In genomic region chr11:5442590-5443021, GRCm38 (mm10) we compare ENCODE assay signal across 9 mouse cellular contexts. TPM values are rescaled to one million over a fixed set of nuclear protein-coding genes. Genes with fewer than 3 reads are reported as not detected.
DNase-seq lines count a peak whose midpoint lies in the region; ATAC-seq and TF ChIP-seq lines count a peak whose summit lies in the region.
"Had no signal": no experiment of that assay in that cellular context is flagged by ENCODE, and none has a peak within 500 bp of the region (broad histone marks: within the 10 kb centered on the region; RNA-seq: fewer than 3 reads in every experiment).

No protein-coding gene starts in this region.

- H3K9me3 ChIP-seq in heart, embryonic 16.5 days (replicated peaks; ENCODE audit: control insufficient read depth, low read length), result no peaks in the 10 kb centered on the region
- no peaks in the 10 kb centered on the region for H3K9me3 ChIP-seq in embryonic facial prominence, embryonic 13.5 days
- no peaks in the 10 kb centered on the region for H3K9me3 ChIP-seq in intestine, embryonic 15.5 days
- H3K9me3 ChIP-seq in midbrain, embryonic 14.5 days (ENCODE audit: control insufficient read depth, low read length), result no peaks in the 10 kb centered on the region
- H3K9me3 ChIP-seq: G1E had no signal

- H3K4me3 ChIP-seq in heart, embryonic 16.5 days (ENCODE audit: low read length), result peak overlapping the region; percentile 88
- H3K4me3 ChIP-seq in heart, adult 2 months, result no peak overlapping the region
- H3K4me3 ChIP-seq in embryonic facial prominence, embryonic 13.5 days, result peak overlapping the region; percentile 88
- H3K4me3 ChIP-seq in intestine, embryonic 15.5 days (replicated peaks), result peak overlapping the region; percentile 88; the same call in 1 of the 2 replicates
- H3K4me3 ChIP-seq in midbrain, embryonic 14.5 days (replicated peaks; ENCODE audit: low read depth, low read length), result peak overlapping the region; percentile 83

- H3K4me2 ChIP-seq in heart, embryonic 16.5 days (ENCODE audit: low read depth, low read length), result peak overlapping the region; percentile 82
- H3K4me2 ChIP-seq in embryonic facial prominence, embryonic 13.5 days, result peak overlapping the region; percentile 95
- peak overlapping the region; percentile 93 for H3K4me2 ChIP-seq in intestine, embryonic 15.5 days (replicated peaks)
- peak overlapping the region; percentile 95 for H3K4me2 ChIP-seq in midbrain, embryonic 14.5 days (ENCODE audit: low read length)

- peaks cover 3% of the 10 kb centered on the region for H3K79me2 ChIP-seq in heart, adult 2 months (replicated peaks; ENCODE audit: control insufficient read depth, insufficient read depth, low read length)

- no peaks in the 10 kb centered on the region for H3K36me3 ChIP-seq in heart, embryonic 16.5 days (ENCODE audit: control insufficient read depth, insufficient read depth)
- no peaks in the 10 kb centered on the region; the same call in 1 of the 2 replicates for H3K36me3 ChIP-seq in heart, adult 2 months (ENCODE audit: control insufficient read depth, insufficient read depth, low read length)
- no peaks in the 10 kb centered on the region for H3K36me3 ChIP-seq in embryonic facial prominence, embryonic 13.5 days
- no peaks in the 10 kb centered on the region for H3K36me3 ChIP-seq in intestine, embryonic 15.5 days
- no peaks in the 10 kb centered on the region for H3K36me3 ChIP-seq in midbrain, embryonic 14.5 days (ENCODE audit: control insufficient read depth, insufficient read depth, low read length)

- peaks cover 23% of the 10 kb centered on the region for H3K4me1 ChIP-seq in heart, embryonic 16.5 days (ENCODE audit: control insufficient read depth, insufficient read depth, low read length)
- H3K4me1 ChIP-seq in heart, adult 2 months (ENCODE audit: control insufficient read depth, insufficient read depth, low read length), result peaks cover 1% of the 10 kb centered on the region; the same call in 1 of the 2 replicates
- peaks cover 33% of the 10 kb centered on the region for H3K4me1 ChIP-seq in embryonic facial prominence, embryonic 13.5 days
- peaks cover 11% of the 10 kb centered on the region; the same call in 1 of the 2 replicates for H3K4me1 ChIP-seq in intestine, embryonic 15.5 days (replicated peaks)
- peaks cover 23% of the 10 kb centered on the region for H3K4me1 ChIP-seq in midbrain, embryonic 14.5 days (ENCODE audit: control insufficient read depth, insufficient read depth, low read length)

- no peak for DNase-seq in heart, adult 2 months
- no peak for DNase-seq in midbrain, embryonic 14.5 days
- DNase-seq in adrenal gland, postnatal 10 days, result no peak
- no peak for DNase-seq in thymus, postnatal 25 days
- no peak for DNase-seq in thymus, adult 18-20 months

- intact Hi-C loops in heart, adult 2 months (cut with DNase I), result no loop called here

- TF ChIP-seq CTCF in heart, adult 2 months (IDR thresholded peaks at IDR 0.05), result no peak

- H3K27me3 ChIP-seq in heart, embryonic 16.5 days (ENCODE audit: control insufficient read depth, insufficient read depth, low read length), result no peaks in the 10 kb centered on the region
- no peaks in the 10 kb centered on the region for H3K27me3 ChIP-seq in heart, adult 2 months (ENCODE audit: control insufficient read depth, insufficient read depth, low read length)
- no peaks in the 10 kb centered on the region for H3K27me3 ChIP-seq in embryonic facial prominence, embryonic 13.5 days
- H3K27me3 ChIP-seq in intestine, embryonic 15.5 days (replicated peaks), result no peaks in the 10 kb centered on the region
- H3K27me3 ChIP-seq in midbrain, embryonic 14.5 days (ENCODE audit: control insufficient read depth, insufficient read depth, low read length), result no peaks in the 10 kb centered on the region

- ATAC-seq in heart, embryonic 16.5 days (replicated peaks; ENCODE audit: extremely low read depth, insufficient read depth, low FRiP score), result no peak
- ATAC-seq in embryonic facial prominence, embryonic 13.5 days (ENCODE audit: insufficient number of reproducible peaks, insufficient read depth, low FRiP score, low TSS enrichment, low read depth), result no peak
- no peak for ATAC-seq in intestine, embryonic 15.5 days
- ATAC-seq in midbrain, embryonic 14.5 days (ENCODE audit: low FRiP score, low TSS enrichment), result no peak

- H3K27ac ChIP-seq in heart, embryonic 16.5 days (ENCODE audit: low read length), result no peak overlapping the region
- H3K27ac ChIP-seq in heart, adult 2 months, result no peak overlapping the region
- no peak overlapping the region for H3K27ac ChIP-seq in embryonic facial prominence, embryonic 13.5 days
- H3K27ac ChIP-seq in intestine, embryonic 15.5 days, result no peak overlapping the region
- no peak overlapping the region for H3K27ac ChIP-seq in midbrain, embryonic 14.5 days (replicated peaks; ENCODE audit: low read depth, low read length)

- no peak overlapping the region for H3K9ac ChIP-seq in heart, embryonic 16.5 days (ENCODE audit: low read length)
- H3K9ac ChIP-seq in heart, adult 2 months (ENCODE audit: low read depth, low read length), result no peak overlapping the region
- peak overlapping the region; percentile 87; the same call in 1 of the 2 replicates for H3K9ac ChIP-seq in embryonic facial prominence, embryonic 13.5 days
- no peak overlapping the region for H3K9ac ChIP-seq in intestine, embryonic 15.5 days
- no peak overlapping the region; the same call in 1 of the 2 replicates for H3K9ac ChIP-seq in midbrain, embryonic 14.5 days (replicated peaks; ENCODE audit: low read length)

- WGBS in heart, embryonic 16.5 days, result 31% methylated on average over 3 of the region's 3 CpGs
- 71% methylated on average over 3 of the region's 3 CpGs for WGBS in heart, adult 2 months
- WGBS in embryonic facial prominence, embryonic 13.5 days, result 25% methylated on average over 3 of the region's 3 CpGs
- WGBS in intestine, embryonic 15.5 days, result 34% methylated on average over 3 of the region's 3 CpGs
- WGBS in midbrain, embryonic 14.5 days, result 14% methylated on average over 3 of the region's 3 CpGs

- no peak for TF ChIP-seq EP300 in heart, adult 2 months (IDR thresholded peaks at IDR 0.05; ENCODE audit: insufficient read depth, low read depth, low read length)

- TF ChIP-seq POLR2A in heart, adult 2 months (IDR thresholded peaks at IDR 0.05; ENCODE audit: insufficient read depth, low read depth, low read length), result no peak

RNA-seq across cellular contexts. Expression of gene Znrf3, which starts 2.0 kb away (rescaled TPM):
- polyA plus RNA-seq in heart, embryonic 16.5 days (2015; fragmentation: Nextera tagmentation; extraction: Ambion mirVana), result 6.5 and 7.3 TPM in 2 replicates
- 1 to 10 TPM; 7.3 TPM for total RNA-seq in heart, adult 2 months (2021)
- 2.9 and 4.4 TPM in 2 replicates for polyA plus RNA-seq in heart, adult 2 months (2012; rRNA removed)
- polyA plus RNA-seq in embryonic facial prominence, embryonic 13.5 days (2015; fragmentation: Nextera tagmentation; extraction: Ambion mirVana), result 16.2 and 17.6 TPM in 2 replicates
- polyA plus RNA-seq in intestine, embryonic 15.5 days (2015; fragmentation: Nextera tagmentation; extraction: Ambion mirVana), result 9.0 and 9.6 TPM in 2 replicates
- polyA plus RNA-seq in midbrain, embryonic 14.5 days (2014; fragmentation: Nextera tagmentation; extraction: Ambion mirVana), result 7.2 and 7.8 TPM in 2 replicates
- 10 to 100 TPM; 23.9 to 29.3 TPM for total RNA-seq in adrenal gland, postnatal 10 days (2021)
